Comparison of ENCODE assay signal across 14 mouse cellular contexts in genomic region chr13:41343163-41343886, GRCm38 (mm10).
DNase-seq lines count a peak whose midpoint lies in the region; ATAC-seq and TF ChIP-seq lines count a peak whose summit lies in the region.
"Had no signal": no experiment of that assay in that cellular context is flagged by ENCODE, and none has a peak within 500 bp of the region (broad histone marks: within the 10 kb centered on the region; RNA-seq: fewer than 3 reads in every experiment).

No protein-coding gene starts in this region.

- peaks cover 68% of the 10 kb centered on the region; the same call in 1 of the 2 replicates for H3K4me1 ChIP-seq in lung, postnatal 0 days (ENCODE audit: insufficient read depth, low read depth, low read length)
- no peaks in the 10 kb centered on the region for H3K4me1 ChIP-seq in hindbrain, embryonic 11.5 days (replicated peaks; ENCODE audit: control insufficient read depth, insufficient read depth, low read length)

- peak overlapping the region; percentile 14 for H3K4me2 ChIP-seq in lung, postnatal 0 days (replicated peaks; ENCODE audit: low read depth, low read length)
- H3K4me2 ChIP-seq in hindbrain, embryonic 11.5 days (replicated peaks; ENCODE audit: low read depth, low read length): no peak overlapping the region
- H3K4me2 ChIP-seq: midbrain, embryonic 13.5 days; neural tube, embryonic 12.5 days had no signal

- peak; percentile 38 for DNase-seq in urinary bladder, postnatal 14 days (ENCODE audit: low spot score)
- no peak for DNase-seq in urinary bladder, adult 18-20 months (ENCODE audit: low spot score in 2 of 2)
- peak; percentile 64 to 80 for DNase-seq in kidney, adult 8-10 months
- DNase-seq in lung, postnatal 0 days (ENCODE audit: low spot score): peak; percentile 93
- peak; percentile 83 for DNase-seq in yolk sac, embryonic 10.5 days (ENCODE audit: low spot score)
- DNase-seq in gastrocnemius, adult 18-20 months (ENCODE audit: low spot score): no peak
- no peak for DNase-seq in hindbrain, embryonic 11.5 days (ENCODE audit: low spot score)
- DNase-seq: adrenal gland, postnatal 25 days; embryo, embryonic 11 days; heart, postnatal 36 days; liver had no signal

- ATAC-seq in lung, postnatal 0 days: peak; percentile 73
- ATAC-seq in hindbrain, embryonic 11.5 days (ENCODE audit: low FRiP score): no peak
- ATAC-seq: midbrain, embryonic 13.5 days had no signal

- peak; percentile 31 for TF ChIP-seq CTCF in lung, postnatal 0 days (IDR thresholded peaks at IDR 0.05)

- WGBS in lung, postnatal 0 days: 35% methylated on average over 3 of the region's 3 CpGs
- 54% methylated on average over 3 of the region's 3 CpGs for WGBS in hindbrain, embryonic 11.5 days

- H3K27me3 ChIP-seq in lung, postnatal 0 days (replicated peaks; ENCODE audit: insufficient read depth, low read length): no peaks in the 10 kb centered on the region
- no peaks in the 10 kb centered on the region for H3K27me3 ChIP-seq in hindbrain, embryonic 11.5 days (ENCODE audit: control insufficient read depth, insufficient read depth, low read length)
- H3K27me3 ChIP-seq: midbrain, embryonic 13.5 days; neural tube, embryonic 12.5 days had no signal

- no peaks in the 10 kb centered on the region for H3K9me3 ChIP-seq in lung, postnatal 0 days (ENCODE audit: low read length)
- H3K9me3 ChIP-seq in hindbrain, embryonic 11.5 days (ENCODE audit: control insufficient read depth, low read length): no peaks in the 10 kb centered on the region
- H3K9me3 ChIP-seq: midbrain, embryonic 13.5 days; neural tube, embryonic 12.5 days had no signal

- H3K36me3 ChIP-seq in lung, postnatal 0 days (ENCODE audit: insufficient read depth, low read length): peaks cover 4% of the 10 kb centered on the region; the same call in 1 of the 2 replicates
- H3K36me3 ChIP-seq in hindbrain, embryonic 11.5 days (ENCODE audit: control insufficient read depth, insufficient read depth, low read length): no peaks in the 10 kb centered on the region

- H3K4me3 ChIP-seq in lung, postnatal 0 days (ENCODE audit: low read depth, low read length): no peak overlapping the region
- H3K4me3 ChIP-seq in hindbrain, embryonic 11.5 days (ENCODE audit: low read depth, low read length): no peak overlapping the region
- H3K4me3 ChIP-seq: erythroblast, embryonic 14.5 days; midbrain, embryonic 13.5 days; neural tube, embryonic 12.5 days had no signal

- peak overlapping the region; percentile 64 for H3K27ac ChIP-seq in lung, postnatal 0 days (ENCODE audit: low read length)
- H3K27ac ChIP-seq in hindbrain, embryonic 11.5 days (ENCODE audit: low read depth, low read length): no peak overlapping the region
- H3K27ac ChIP-seq: midbrain, embryonic 13.5 days; neural tube, embryonic 12.5 days had no signal

- no peak overlapping the region for H3K9ac ChIP-seq in lung, postnatal 0 days (replicated peaks; ENCODE audit: low read depth)
- no peak overlapping the region for H3K9ac ChIP-seq in hindbrain, embryonic 11.5 days (ENCODE audit: low read depth, low read length)
- H3K9ac ChIP-seq: midbrain, embryonic 13.5 days; neural tube, embryonic 12.5 days had no signal

- TF ChIP-seq EP300 in lung, postnatal 0 days (IDR thresholded peaks at IDR 0.05): peak; percentile 76

Comparison
In these comparisons a context has a peak if more than half of its experiments do, and no peak if none do; other contexts are left out.
1. DNase-seq: peak in urinary bladder, postnatal 14 days (single experiment), kidney, adult 8-10 months (2 of 2), lung, postnatal 0 days (single experiment) and yolk sac, embryonic 10.5 days (single experiment); none in urinary bladder, adult 18-20 months (0 of 2), gastrocnemius, adult 18-20 months (single experiment) and hindbrain, embryonic 11.5 days (single experiment).